Mouse (Mus musculus) embryonic fibroblast, embryonic 13.5 days (primary cell): ENCODE results near the gene Glrp1.

Experiments used
- CTCF ChIP-seq: IDR thresholded peaks from 2 replicates; pipeline ENCODE4 v1.5.1; 2011; ENCODE audit warnings: mild to moderate bottlenecking, control low read depth, low read length, moderate library complexity, borderline replicate concordance; ENCODE audit not compliant: insufficient read depth
- POLR2A ChIP-seq: IDR thresholded peaks from 2 replicates; pipeline ENCODE4 v1.6.1; 2011; ENCODE audit warnings: low read depth, mild to moderate bottlenecking, control low read depth, low read length, moderate library complexity

DNA sequence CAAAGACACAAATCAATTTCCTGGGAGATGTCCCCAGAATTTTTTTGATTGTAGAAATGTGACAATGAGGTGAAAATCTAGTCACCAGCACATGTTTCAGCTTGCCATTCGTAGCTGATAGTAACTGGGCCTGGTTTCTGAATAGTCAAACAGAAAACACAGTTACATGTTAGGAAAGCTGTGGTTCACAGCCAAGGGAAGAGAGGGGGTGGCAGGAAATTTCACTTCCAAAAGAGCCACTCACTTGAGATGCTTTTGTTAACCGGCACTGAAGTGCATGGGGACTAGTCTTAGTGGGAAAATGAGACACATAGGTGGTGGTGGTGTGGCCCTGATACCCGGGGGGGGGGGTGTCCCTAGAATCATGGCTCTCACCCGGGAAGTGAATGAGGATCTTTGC lies 33.7 kb upstream of the Glrp1 start:
- no peak for TF ChIP-seq POLR2A
- no peak for TF ChIP-seq CTCF
